Mouse (Mus musculus) layer of hippocampus, adult 8-10 months (tissue): Measurements from ENCODE around the gene Spata32. TPM values are rescaled to one million over a fixed set of nuclear protein-coding genes. Genes with fewer than 3 reads are reported as not detected.

Experiments
- DNase-seq, 2 experiments: peaks; one replicate each; pipeline ENCODE4 v3.0.0; 2022; ENCODE audit warnings: low spot score in 2 of 2
- total RNA-seq, 4 experiments: library from RNA; stranded (reverse); gene quantifications; 2 replicates each; pipeline ENCODE4 v1.2.4; 2022

Spata32 gene
- total RNA-seq, 4 experiments from 2014 or later: 1.4 to 3.0 (median 2.1) TPM

DNA sequence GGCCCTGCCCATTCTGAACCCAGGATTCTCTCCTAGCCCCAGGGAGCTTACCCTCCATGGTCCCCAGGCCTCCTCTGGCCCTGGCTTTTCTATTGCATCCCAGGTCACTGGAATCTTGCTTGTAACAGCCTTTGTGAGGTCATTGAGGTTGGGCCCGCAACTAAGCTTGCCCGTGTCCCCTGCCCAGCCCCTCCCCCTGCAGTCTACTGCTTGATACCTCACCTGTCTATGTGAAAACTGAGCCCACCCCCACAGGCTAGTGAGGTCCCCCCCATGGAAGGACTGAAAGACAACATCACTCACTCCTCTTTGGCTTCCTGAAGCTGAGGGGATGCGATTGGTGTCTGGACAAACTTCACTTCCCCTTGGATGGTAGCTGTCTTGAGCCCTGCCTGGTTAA is 9.8 kb downstream of the Spata32 start, which contains the start of gene 1700023F06Rik:
1700023F06Rik (minus strand) TSS at position 101 of the 400 bp plus-strand sequence.
- DNase-seq: no peak

DNA sequence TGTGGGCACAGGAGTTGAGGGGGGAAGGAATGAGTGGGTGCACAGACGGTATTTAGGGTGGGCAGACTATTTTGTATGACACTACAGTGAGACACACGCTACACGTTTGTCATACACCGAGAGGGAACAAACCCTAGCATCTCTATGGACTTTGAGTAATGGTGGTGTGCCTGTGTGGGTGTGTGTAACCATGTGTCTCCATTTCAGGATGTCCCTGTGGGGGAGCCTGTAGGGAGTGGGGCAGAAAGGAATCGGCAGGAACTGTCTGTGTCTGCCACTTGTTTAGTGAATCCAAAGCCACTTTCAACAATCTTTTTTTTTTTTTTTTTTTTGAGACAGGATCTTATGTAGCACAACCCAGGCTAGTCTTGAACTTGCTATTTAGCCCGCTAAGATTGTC is 12.0 kb downstream of the Spata32 start:
- no peak for DNase-seq

DNA sequence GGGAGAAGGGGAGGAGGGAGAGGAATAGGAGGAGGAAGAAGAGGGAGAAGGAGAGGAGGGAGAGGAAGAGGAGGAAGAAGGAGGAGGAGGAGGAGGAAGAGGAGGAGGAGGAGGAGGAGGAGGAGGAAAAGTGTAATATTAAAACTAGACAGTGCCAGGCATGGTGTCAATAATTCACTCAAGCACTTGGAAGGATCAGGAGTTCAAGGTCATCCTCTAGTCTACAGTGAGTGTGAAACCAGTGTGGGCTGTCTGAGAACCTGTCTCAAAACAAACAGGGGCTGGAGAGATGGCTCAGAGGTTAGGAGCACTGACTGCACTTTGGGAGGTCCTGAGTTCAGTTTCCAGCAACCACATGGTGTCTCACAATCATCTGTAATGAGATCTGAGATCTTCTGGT is 15.9 kb downstream of the Spata32 start:
- no peak for DNase-seq

DNA sequence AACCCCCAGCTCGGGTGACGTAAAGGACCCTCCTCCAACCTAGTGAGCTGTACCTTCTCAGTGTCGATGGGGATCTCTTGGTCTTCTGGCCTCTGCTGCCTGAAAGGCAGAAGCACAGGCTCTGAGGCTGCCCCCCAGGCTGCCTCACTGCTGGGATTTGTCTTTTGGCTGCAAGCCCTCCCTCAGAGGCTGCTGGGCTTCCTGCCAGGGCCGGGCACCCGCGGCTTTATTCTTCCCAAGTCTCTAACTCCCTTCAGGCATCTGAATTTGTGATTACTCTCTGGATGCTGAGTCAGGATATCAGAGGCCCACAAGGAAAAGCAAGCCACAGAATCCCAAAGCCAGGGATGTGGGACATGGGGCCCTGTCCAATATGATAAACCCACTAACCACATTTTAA is 16.6 kb downstream of the Spata32 start:
- peak in 1 of 2 experiments; percentile 71 for DNase-seq

DNA sequence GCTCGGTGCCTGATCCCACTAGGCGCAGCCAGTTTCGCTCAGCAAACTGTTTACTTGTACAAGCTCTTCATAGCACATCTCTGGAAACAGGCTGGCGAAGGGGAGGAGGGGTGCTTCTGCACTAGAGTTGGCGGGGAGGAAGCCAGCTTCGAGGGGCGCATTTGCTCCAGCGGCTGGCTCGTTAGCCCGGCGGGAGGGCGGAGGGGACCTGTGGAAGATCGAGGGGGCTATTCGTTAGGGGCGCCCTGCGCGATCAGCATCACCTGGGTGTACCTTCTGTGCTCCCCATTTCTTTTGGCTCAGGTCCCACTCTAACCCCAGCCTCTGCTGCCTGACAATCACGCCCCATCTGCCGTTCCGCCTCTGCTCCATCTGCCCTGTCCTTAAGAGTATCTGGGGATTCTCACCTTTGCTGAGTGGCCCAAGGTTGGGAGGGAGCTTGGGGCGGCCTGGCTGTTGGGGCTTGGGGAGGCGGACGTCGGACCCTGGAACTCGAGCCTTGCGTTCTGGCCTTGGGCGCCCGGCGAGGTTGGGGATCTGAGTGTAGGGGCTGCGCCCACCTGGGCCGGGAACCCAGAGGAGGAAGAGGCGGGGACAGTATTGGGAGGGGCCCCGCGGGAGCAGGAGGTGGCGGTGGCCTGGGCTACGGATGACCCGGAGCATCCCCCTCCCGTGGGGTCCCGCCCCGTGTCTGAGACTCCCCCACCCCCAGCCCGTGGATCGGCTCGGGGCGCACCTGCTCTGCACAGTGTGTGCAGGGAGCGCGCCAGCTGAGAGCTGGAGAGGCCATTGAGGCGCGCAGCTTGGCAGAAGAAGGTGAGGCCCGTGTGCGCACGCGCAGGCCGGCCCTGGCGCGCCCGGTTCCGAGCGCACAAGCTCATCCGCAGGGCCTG is 19.1 kb downstream of the Spata32 start:
- peak; percentile 76 to 83 for DNase-seq

DNA sequence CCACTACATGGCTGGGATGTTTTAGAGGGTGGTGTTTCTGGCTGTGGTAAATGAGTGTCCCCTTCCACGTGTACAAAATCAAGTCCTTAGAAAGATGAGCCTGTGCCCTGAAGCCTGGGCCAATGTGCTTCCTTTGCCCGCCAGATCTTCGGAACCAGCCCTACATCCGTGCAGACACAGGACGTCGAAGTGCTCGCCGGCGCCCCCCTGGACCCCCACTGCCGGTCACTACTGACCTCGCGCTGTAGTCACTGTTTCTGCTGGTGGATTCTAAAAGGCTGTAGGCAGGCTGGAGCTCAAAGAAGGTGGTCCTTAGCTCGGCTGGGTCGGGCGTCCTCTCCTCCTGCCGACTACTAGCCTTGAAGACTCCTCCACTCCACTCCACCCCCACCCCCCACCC is 19.9 kb downstream of the Spata32 start:
- no peak for DNase-seq

DNA sequence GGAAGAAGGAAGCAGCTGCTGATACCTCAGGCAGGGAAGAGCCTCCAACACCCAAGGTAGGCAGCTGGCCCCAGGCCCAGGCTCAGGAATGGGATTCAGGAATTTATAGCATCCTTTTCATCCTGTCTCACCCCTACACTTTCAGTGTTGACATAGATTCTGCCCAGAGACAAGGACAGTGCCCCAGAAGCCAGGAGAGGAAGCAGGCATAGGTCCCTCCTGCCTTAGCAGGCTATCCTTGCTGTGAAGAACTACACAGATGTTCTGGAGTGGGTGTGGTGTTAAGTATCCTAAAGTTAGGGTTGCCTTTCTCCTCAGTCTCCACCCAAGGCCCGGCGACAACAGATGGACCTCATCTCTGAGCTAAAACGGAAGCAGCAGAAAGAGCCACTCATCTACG is 20.9 kb downstream of the Spata32 start:
- DNase-seq: no peak

DNA sequence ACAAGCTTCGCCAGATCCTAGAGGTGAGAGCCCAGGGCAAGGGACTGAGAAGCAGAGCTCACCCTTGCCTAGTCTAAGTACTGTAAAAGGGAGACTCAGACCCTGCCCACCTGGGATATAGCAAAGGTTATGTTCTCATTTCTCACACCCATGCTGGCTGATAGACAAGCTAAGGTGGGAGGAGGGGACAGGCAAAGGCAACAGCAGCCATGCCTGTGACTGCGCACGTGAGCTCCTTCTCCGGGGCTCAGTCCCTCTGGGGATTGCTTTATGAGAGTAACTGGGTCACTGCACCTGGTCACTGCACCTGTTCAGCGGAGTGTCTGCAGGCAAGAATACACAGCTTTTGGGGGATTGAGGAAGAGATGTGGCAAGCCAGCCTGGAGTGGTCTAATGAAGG is 22.6 kb downstream of the Spata32 start:
- no peak for DNase-seq

DNA sequence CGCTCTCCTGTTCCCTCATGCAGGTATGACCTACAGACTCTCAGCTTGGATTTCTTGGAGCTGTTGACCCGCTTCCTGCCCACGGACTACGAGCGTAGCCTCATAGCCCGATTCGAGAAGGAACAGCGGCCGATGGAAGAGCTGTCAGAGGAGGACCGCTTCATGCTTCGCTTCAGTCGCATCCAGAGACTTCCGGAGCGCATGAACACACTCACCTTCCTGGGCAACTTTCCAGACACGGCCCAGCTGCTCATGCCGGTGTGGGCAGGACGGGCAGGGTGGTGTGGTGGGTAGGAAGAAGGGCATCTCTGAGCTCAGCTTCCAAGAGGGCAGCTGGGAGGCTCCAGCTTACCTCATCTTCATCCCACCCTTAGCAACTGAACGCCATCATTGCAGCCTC is 23.0 kb downstream of the Spata32 start:
- DNase-seq: no peak

DNA sequence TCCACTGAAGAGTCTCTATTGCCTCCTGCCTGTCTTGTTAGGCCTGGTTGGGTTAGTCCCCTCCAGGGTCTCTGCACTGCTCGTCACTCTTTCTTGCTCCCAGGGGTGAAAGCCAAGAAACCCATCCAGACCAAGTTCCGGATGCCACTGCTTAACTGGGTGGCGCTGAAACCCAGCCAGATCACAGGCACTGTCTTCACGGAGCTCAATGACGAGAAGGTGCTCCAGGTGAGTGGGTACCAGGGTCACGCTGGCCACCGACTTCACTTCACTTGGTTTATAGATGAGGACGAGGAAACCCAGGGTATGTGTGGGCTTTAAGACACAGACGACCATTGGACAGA is 24.4 kb downstream of the Spata32 start:
- DNase-seq: no peak

DNA sequence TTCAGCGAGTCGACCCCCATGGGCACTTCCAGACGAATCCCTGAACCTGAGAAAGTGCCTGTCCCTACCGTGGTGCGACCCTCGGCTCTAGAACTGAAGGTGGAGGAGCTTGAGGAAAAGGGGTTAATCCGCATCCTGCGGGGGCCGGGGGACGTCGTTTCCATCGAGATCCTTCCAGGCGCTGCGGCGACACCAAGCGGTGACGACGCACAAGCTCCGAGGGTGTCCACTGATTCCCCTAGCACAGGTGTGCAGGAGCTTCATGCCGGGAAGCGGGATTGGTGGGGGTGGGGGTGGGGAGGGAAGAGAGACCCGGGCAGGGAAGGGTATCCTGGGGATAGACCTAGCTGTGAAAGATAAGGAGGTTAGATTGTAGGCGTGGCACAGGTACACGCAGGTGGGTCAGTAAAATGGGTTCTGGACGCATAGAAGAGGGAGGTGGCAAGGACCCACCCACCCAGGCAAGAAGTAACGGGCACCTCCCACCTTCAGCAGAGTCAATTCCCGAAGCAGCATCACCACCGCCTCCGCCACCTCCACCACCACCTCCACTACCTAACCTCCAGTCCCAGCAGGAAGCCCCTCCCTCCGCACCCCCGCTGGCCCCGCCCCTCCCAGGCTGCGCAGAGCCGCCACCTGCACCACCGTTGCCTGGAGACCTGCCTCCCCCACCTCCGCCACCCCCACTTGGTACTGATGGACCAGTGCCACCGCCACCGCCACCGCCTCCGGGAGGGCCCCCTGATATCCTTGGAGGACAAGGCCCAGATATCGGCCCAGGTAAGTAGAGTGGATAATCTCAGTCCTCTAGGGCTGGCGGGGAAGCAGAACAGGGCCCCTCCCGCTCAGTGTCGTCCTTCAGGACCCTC is 25.0 kb downstream of the Spata32 start:
- DNase-seq: peak in 1 of 2 experiments; percentile 74

DNA sequence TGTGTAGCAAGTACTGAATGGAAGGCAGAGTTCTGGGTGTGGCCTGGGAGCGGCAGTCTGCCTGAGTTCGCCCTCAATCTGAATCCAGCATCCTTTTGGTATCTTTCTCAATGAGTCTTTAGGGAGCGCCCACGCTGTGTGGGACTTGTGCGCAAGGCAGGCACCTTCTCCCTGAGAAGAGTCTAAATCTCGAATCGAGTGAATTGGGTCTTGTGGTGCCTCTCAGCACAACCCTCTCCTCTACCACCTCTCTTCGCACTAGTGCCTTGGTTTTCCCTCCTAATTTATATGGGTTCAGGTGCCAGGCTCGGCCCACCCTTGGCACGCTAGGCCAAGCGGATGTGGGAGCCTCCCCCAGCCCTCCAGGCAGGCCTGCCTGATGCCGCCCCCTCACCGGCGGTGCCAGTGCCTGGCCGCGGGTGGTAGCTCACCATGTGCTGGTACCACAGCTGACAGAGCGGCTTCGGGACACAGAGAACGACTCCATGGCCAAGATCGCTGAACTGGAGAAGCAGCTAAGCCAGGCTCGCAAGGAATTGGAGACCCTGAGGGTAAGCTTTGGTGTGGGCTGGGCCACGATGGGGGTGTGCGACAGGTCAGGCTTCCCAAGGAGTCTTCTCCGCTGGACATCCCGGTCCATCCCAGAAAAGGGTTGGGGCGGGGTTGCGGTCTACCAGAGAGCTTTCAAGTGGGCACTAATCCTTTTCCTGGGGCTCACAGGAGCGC is 25.8 kb downstream of the Spata32 start:
- DNase-seq: peak in 1 of 2 experiments; percentile 71

DNA sequence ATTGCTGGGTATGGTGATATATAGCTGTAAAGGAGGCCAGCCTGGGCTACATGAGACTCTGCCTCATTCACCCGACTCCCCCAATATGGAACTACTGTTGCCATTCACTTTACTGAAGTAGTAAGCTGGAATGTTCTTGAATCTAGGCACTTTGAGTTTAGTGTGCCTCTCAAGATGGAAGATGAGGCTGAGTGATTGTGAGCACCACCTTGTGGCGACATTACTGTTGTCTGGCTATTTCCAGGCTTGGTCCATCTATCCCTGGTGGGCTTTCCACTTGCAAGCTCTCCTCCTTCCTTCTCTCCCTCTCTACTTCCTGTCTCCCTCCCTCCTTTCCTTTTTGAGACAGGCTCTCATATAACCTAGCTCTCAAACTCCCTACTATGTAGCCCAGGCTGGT is 33.3 kb downstream of the Spata32 start:
- DNase-seq: peak in 1 of 2 experiments; percentile 50

DNA sequence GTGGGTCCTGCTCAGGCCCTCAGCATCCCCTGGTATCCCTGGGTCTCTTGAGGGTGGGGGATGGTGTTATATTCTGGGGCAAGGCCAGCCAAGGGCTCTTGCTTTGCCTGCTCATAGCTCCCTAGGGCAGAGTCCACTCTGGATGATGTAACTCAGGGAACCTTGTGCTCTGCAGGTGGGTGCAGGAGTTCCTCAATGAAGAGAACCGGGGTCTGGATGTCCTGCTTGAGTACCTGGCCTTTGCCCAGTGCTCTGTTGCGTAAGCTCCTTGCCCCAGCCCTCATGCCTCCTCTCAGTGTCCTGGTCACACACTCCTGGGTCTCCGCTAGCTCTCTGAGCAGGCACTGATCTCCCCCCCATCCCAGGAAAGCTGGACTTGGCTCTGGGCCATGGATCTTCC is 36.3 kb downstream of the Spata32 start:
- DNase-seq: no peak

DNA sequence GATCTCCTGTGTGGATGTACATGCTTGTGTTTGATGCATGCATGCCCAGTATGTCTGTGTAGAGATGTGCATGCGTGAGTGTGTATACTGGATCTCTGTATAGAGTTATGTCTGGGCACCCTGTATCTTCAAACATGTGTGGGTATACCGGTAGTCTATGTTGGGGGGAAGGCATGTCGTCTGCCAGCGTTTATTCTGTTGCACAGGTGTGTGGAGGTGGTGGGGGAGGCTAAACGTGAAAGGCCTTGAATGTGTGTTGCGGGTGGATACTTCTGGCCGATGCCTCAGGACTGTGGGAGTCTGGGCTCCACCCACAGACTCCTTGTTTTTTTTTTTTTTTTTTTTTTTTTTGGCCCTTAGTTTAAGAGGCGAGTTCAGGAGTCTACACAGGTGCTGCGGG is 36.9 kb downstream of the Spata32 start:
- no peak for DNase-seq

DNA sequence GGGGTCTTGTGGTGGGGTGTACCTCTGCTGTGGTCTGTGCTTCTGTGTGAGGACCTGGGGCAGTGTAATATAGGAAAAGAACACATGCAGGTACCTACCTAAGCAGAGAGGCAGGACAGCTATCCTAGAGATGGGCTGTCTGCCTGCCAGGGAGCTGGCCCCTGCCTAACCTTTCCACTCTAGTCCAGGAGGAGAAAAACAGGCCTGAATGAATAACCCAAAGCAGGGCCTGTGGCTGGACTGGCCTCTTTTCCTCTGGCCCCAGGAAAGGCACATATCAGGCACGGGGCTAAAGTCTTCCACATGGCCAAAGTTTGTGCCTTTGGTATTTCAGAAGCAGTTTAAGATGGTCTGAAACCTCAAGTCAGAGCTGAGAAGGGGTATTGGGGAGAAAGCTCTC is 37.8 kb downstream of the Spata32 start:
- no peak for DNase-seq

DNA sequence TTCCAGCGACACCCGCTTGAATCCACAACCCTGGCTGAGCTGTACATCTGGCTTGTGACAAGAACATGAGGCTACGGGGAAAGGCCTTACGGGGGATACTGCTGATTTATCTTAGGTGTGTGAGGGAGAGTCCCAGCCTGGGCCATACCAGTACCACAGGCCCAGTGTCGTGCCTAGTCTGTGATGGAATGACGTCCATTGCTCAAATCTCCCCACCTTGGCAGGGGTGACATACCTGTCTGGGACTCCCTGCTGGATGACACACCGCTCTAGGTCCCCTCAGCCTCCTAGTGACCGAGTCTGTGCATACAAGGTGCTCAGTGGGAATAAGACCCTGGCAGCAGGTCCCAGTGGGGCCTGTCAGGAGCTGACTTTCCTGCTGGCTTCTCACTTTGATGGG is 39.5 kb downstream of the Spata32 start:
- DNase-seq: no peak

DNA sequence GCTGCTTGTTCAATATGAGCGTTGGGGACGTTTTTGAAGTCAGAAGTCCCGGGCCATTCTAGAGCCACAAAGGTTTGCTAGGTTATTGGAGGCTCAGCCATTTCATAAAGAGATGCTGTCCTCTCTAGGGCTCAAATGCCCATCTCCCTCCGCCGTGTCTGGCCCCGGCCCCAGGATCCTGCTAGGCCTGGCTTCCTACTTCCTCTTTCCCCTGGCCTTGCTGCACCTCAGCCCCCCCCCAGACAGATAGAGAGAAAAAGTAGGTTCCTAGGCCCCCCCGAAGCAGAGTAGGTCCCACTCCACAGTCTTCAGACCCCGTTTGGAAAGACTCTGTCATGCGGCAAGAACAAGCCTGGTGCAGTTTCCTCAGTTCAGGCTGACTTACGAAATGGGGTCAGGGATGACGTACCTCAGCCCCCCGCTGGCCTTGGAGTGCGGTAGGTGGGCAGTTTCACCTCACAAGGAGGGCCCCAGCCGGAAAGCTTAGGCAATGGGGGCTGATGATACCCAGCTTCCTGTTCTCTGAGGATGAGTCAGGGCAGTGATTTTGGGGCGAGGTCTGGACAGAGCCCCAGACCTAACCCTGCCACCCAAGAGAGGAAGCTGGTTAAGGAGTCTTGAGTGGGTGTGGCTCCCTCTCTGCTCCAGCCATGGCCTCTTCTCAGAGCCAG is 40.3 kb downstream of the Spata32 start:
- DNase-seq: no peak

DNA sequence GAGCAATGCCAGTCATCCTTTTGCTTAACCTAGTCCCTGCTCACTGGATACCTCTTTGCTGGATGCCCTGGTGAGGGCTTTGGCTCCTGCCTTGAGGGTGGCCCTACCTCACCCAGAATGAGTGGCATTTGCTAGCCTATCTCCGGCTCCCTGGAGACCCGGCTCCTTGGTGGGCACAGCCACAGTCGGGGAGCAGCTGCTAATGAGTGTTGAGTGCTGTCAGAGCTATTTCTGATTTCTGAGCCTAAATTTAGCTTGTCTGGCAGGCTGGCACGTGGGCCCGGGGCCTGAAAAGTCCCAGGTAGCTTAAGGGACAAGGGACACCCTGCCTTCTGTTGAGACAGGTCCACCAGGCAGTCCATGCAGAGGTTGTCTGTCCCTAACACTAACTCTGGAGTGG is 41.0 kb downstream of the Spata32 start:
- DNase-seq: no peak

DNA sequence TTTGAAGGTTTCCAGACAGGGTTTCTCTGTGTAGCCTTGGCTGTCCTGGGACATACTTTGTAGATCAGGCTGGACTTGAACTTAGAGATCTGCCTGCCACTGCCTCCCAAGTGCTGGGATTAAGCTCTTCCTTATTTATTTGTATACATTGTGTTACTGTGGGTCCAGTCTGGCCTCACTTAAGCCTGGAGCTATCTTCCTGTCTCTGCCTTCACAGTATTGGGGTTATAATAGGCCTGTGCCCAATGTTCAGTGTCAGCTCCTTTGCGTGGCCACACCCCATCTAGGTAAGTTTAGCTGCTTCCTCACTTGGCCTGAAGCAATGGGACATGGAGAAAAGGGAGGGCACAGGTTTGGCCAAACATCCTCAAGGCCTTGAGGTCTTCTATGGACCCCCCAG is 41.7 kb downstream of the Spata32 start:
- DNase-seq: no peak
